Mouse (Mus musculus) testis, postnatal 10 days (tissue): Measurements from ENCODE around the gene Prdm15.

ENCODE experiments used
- DNase-seq: peaks from one replicate; pipeline ENCODE4 v3.0.0; 2021; ENCODE audit warnings: low spot score

The Prdm15 gene

DNA sequence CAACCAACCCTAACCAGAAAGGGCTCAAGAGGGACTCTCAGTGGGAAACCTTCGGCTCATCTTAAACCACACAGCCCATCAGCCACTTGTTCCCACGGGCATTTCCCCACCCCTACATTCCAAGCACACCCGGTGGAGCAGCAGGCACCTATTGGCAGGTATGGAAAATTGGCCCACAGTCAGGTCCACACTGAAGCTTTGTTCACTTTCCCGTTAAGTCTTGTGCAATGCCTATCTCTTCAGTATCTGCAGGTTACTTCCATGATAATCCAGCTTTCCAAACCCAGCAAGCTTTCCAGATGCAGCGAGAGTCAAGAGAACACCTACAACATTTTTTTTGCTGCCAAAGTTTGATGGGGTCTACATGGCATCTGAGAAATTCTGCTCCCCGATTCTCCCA lies 103.2 kb downstream of the Prdm15 start:
- no peak for DNase-seq
